Mouse (Mus musculus) liver, postnatal 0 days (tissue): ENCODE results near the gene Ovca2.

ENCODE experiments used
- CTCF ChIP-seq: sonication (generic); IDR thresholded peaks from 2 replicates; pipeline ENCODE4 v1.5.1; 2016; ENCODE audit warnings: antibody characterized with exemption, low read depth
- EP300 ChIP-seq: IDR thresholded peaks from 2 replicates; pipeline ENCODE4 v1.6.1; 2016; ENCODE audit warnings: antibody characterized with exemption, low read depth, mild to moderate bottlenecking

GRCm38 (mm10) chr11:75166193-75166842 is 12.3 kb downstream of the Ovca2 start:
- no peak for TF ChIP-seq EP300
- no peak for TF ChIP-seq CTCF
